Mouse (Mus musculus) mouse embryonic stem cell (cell line): ENCODE results near the gene Tmem252.

Experiments
- in situ Hi-C, 2 experiments: fragments of 300-500 bp; cut with MboI; formaldehyde crosslinking; loops; 1 replicate in 1 of 2; 3 replicates in 1 of 2; pipeline ENCODE4 v1.14.3; 2019 to 2020; ENCODE audit warnings: low sequenced_read_pairs in 2 of 2, low pct_unique_long_range_greater_than_20kb in 1 of 2, mixed read lengths in 1 of 2; ENCODE audit not compliant: unreplicated experiment in 1 of 2

Tmem252 gene

DNA sequence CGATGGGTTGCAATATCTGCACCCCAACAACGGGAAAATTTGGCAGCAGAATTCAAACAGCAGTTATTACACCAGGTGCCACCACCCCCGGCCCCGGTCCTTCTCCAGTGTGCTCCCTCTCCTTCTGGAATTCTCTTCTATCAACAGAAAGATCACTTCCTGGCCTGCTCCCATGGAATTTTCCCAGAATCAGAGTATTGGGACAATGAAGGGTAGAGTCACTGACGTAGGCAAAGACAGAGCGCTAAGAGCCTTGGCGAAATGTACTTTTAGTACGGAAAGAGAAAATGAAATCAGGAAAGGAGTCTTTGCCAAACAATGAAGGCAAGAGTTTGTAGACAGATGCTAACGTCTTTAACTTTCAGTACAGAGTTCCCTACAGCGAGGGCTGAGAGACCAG is 477 bp upstream of the Tmem252 start:
- in situ Hi-C loops: no loop called here

DNA sequence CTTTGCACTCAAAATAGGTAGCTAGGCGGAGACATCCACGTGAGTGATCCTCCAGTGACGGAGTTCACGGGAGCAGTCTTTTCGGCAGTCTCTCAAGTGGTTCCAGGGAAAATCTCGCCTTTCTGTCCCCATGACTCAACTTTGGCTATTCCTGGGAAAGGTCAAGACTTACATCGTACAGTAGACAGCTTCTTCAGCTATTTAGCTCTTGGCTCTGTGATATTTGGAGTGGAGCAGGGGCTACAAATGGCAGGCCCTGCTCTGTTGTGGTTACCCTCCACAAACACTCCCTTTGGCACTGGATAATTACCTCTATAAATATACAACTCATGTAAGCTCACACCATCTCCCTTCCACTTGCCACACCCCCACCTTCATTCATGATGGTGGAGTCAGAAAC is 2.6 kb downstream of the Tmem252 start:
- in situ Hi-C loops: no loop called here

DNA sequence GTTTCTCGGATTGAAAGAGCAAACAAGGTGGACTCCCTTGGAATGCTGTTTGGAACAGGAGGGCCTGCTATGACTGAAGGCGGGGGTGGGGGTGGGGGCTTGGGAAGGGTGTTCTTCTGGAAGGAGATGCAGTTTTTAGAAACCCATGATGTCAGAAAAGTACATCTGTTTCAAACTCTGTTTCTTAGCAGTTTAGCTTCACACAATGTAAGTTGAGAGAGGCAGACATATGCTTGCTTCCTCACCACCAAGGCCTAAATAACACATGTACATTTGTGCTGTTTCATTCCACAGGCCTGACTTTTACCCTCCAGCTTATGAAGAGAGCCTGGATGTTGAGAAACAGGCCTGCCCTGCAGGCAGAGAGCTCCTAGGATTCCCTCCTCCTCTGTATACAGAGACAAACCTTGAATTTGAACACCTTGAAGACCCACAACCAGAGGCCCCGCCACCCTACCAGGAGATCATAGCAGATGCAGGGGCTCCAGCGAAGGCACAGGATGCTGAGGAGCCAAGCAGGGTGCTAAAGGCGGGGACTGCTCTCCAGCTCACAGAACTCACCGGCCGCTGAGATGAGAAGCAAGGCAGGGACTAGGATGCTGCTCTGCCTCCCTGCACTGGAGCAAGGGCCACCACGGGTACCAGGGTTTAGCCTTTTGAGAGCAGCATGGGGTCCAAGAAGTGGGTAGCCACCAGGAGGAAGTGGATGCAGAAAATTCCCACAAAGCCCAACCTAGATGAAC is 3.6 kb downstream of the Tmem252 start:
- in situ Hi-C loops: no loop called here

DNA sequence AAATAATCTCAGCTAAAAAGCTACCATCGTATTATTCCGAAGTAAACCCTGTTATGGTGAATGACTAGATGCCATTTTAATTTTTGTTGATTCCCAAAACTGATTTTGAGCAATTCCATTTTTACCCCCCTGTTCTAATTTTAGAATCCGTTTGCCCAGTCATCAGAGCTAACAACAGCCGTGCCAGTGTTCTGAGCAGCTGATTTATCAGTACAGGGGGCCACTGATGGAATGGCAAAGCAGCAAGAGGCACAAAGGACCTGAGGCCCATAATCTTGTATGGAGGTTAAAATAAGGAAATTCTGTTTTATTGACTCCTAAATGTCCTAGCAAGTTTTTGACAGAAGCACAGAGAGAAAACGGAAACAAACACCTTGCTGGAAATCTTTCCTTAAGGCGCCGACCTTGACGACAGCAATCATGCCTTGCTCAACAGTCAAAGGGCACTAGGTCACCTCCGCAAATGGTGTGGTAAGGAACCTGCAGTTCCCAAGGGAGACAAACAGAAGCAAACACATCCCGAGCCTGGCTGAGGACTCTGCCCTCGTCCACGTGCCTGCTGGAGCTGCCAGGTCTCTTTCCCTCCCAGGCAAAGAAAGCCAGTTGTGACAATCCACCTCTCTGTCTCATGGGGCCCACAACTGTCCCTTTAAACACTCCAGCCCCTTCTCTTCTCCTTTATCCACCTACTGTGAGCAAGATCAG is 9.4 kb downstream of the Tmem252 start:
- in situ Hi-C loops: no loop called here

DNA sequence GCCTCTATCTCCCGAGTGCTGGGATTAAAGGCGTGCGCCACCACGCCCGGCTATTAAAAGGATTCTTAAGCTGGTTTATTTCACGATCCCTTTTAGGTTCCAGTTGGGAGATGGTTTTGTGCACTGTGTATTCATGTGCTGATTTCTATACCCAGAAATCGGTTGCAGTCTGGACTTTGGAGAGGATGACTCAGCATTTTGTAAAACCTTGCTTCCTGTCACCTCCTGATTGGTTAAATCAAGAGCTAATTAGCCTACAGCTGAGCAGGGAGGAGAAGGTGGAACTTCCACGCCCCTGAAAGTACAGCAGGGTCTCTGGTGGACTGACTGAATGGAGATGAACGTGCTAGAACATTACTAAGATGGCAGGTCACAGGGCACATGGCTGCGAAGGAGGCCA is 12.6 kb downstream of the Tmem252 start:
- in situ Hi-C loops: no loop called here

DNA sequence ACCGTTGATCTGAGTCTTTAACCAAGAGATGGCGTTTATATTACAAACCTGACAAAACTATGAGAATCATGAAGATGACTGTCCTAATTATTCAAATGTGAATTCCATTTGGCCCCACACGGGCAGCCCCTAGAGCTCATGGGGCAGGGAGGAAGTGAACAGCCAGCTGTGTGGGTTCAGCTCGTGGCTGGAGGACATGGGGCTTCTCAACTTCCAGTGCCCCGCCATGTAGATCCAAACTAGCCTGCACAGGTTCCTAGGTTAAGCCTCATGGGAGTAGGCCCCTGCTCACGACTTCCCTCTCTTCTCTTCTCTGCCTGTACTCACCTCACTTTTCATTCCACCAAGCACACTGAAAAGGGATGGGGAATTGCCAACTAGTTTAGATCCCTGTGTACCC is 14.5 kb downstream of the Tmem252 start:
- in situ Hi-C loops: no loop called here

DNA sequence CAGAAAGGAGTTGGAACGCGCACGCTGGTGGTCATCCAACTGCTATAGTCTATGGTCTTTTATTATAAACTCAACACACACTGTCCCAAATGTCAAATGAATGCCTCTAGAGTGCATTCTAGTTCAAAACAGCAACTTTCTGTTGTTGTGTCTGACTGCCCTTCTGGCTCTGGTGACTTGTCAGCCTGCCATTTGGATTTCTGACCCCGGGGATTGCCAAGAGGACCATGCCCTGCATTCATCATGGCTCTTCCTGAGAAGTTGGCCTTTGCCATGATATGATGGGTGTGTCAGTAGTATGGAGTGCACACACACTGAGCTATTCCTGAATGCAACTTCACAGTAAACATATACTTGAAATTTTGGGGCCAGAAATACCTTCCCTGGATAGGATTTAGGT is 15.7 kb downstream of the Tmem252 start:
- in situ Hi-C loops: no loop called here

DNA sequence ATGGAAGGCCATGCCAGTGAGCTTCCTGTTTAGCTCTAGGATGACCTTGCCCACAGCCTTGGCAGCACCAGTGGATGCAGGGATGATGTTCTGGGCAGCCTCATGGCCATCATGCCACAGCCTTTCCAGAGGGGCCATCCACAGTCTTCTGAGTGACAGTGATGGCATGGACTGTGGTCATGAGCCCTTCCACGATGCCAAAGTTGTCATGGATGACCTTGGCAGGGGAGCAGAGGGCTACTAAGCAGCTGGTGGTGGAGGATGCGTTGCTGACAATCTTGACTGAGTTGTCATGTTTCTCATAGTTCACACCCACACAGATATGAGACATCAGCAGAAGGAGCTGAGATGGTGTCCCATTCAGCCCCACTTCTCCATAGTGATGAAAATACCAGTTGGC is 18.9 kb downstream of the Tmem252 start:
- in situ Hi-C loops: no loop called here

DNA sequence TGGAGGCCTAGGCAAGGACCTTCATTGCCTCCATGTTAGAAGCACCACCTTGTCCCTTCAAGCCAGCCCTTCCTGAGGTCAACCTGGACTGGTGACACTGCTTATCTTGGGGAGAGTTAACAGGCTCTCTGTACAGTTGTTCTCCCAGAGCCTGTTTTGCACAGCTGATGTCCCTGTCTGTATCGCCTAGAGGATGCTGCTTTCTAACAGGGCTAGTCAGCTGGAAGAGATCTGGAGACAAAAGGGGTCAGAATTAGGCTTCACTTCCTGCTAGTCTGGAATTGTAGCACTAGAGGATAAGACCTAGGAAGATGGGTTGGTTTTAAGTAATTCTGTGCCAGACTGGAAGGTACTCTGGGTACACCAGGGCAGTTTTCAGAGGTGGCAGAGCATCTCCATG is 24.1 kb downstream of the Tmem252 start:
- in situ Hi-C loops: no loop called here

DNA sequence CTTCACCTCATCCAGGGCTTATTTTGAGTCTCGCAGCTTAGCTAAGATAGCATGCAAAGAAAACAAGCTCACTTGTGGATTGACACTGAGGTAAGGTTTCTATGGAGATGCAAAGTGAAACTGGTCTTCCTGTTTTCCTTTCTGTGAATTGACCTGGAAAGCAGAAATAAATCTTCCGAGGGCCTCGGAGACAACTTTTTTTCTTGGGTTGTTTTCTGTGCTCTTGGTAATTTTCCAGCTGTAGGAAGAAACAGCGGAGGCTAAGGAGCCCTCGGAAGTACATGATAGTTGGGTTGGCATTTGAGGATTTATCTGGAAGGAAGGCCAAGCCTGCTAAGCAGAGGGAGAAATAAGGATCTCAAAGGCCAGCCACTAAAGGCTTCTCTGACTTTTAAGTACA is 24.8 kb downstream of the Tmem252 start:
- in situ Hi-C loops: no loop called here

DNA sequence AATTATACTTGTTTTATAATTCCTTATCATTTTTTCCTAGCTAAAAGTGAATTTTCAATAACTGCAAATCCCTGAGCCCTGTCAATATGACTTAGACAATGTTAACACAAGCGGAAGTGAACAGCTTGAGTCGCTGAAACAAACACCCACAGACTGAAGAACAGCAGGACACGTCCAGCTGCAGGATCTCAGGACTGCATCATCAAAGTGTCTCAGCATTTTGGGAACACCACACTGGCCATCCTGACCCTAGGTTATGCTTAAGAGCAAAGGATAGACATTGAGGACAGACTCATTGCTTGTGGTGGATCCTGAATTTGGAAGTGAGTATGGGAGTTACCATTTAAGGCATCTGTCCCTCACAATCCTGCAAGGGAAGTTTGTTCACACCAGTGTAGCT is 25.4 kb downstream of the Tmem252 start:
- in situ Hi-C loops: no loop called here

DNA sequence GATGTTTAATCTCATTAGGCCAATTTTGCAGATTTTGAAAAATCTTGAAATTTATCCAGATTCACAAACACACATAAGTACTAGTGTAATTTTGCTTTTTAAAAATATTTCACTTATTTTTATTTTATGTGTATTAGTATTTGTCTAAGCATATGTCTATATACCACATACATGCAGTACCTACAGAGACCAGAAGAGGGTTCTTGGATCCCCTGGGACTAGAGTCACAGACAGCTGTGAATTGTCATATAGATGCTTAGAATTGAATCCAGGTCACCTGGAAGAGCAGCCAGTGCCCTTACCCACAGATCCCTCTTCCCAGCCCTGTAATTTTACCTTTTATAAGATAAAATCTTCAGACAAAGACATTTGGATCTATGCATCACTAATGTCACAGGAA is 26.1 kb downstream of the Tmem252 start:
- in situ Hi-C loops: loop anchor here in 1 of 2 experiments (10.0 kb wide), 1 partner anchor 175 kb away; the partner anchor contains the start of gene Gm10053

DNA sequence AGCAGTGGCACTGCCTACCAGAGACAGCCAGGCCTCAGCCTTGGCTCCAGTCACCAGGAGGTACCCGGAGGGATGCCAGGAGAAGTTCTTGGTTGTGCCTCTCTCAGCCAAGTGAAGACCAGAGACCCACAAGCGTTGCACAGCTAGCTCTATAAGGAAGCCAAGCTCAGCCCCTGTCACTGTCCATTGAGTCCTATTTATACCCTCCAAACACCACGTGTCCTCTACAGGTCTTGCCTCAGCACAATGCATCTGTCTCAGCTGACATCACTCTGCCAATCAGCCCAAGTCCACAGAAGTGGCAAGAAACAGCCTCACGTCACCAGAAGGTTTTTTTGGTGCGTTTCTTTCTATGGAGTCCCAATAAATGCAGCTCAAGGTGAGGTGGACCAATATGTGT is 26.9 kb downstream of the Tmem252 start:
- in situ Hi-C loops: loop anchor here in 1 of 2 experiments (10.0 kb wide), 1 partner anchor 174 kb away; the partner anchor contains the start of gene Gm10053

DNA sequence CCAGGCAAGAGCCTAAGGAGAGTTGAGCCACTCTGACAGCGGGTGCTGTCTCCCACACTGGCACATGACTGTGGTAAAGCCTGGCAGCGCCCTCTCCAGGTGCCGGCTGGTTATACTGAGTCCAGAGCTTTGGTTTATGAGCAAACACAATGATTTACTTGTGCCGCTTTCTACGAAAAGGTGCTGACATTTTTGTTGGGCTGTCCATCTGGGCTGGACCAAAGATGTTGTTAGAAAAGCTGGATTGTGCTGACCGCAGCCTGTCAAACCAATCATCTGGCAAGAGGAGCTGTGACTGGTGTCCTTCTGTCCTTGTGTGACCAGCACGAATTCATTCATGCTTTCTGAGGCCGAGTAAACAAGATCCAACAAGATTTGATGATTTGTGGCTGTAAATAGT is 27.9 kb downstream of the Tmem252 start:
- in situ Hi-C loops: loop anchor here in 1 of 2 experiments (10.0 kb wide), 1 partner anchor 173 kb away; the partner anchor contains the start of gene Gm10053

DNA sequence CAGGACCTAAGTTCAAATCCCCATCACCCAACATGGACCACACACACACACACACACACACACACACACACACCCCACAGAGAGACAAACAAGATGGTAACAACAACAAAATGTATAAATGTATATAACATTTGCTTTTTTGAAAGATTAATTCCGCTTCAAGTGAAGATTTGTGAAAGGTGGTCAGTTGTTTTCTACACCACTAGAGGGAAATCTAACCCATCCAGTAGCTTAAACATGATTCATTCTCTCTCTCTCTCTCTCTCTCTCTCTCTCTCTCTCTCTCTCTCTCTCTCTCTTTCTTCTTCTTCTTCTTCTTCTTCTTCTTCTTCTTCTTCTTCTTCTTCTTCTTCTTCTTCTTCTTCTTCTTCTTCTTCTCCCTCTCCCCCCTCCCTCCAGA is 29.4 kb downstream of the Tmem252 start:
- in situ Hi-C loops: loop anchor here in 1 of 2 experiments (10.0 kb wide), 1 partner anchor 172 kb away; the partner anchor contains the start of gene Gm10053

DNA sequence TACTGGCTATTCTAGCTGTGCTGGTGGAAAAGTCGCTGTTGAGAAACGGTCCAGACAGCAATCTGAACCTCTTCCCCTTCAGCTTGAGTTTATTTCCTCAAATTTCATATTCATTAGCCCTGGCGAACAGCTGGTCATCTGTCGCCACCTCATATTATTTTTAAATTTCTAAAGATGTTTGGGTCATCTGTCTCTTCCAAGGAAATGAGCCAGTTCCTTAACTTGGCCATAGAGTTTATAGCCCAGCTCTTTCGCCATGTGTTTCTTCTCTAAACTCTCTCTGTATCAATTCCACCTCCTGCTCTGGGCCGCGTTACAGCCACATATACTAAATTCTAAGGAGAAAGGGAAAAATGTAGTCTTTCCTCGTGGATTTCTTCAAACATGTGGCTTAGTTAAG is 29.9 kb downstream of the Tmem252 start:
- in situ Hi-C loops: loop anchor here in 1 of 2 experiments (10.0 kb wide), 1 partner anchor 171 kb away; the partner anchor contains the start of gene Gm10053

DNA sequence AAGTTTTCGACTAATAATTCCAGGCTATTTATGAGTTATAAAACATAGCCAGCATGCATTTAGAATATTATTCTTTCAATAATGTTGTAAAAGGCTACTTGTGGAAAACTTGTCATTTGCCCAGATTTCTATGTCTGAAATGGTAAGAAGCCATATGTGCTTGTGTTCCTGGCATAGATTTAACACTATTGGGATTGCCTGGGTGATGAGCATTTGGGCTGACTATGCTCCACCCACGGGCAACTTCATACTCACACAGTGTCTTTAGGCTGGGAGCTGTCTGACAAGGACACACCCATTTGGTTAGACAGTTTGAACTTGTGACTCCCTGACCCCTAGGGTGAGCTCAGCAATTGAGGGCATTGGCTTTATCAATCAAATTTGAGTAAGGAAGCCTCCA is 30.5 kb downstream of the Tmem252 start:
- in situ Hi-C loops: loop anchor here in 1 of 2 experiments (10.0 kb wide), 1 partner anchor 170 kb away; the partner anchor contains the start of gene Gm10053

DNA sequence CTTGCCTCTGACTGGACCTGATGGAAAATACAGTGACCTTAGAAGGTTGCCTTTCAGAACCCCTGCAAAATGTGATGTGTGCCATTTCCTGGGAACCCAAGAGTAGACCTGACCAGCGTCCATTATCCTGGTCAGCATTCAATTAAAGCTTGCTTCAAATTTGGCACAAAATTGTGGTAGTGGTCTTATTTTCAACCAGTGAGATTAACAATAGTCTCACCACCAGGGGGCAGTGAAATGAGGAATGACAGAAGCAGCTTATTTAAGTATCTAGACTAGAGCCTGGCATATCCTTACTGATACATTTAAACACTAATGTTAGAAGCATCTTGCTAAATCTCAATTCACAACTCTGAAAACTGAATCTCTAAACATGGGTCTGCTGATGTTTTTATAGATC is 31.6 kb downstream of the Tmem252 start:
- in situ Hi-C loops: loop anchor here (5.0 to 10.0 kb wide), 2 partner anchors 167 to 169 kb away; partner anchors contain the start of gene Gm10053 (in 1 of the 2)

DNA sequence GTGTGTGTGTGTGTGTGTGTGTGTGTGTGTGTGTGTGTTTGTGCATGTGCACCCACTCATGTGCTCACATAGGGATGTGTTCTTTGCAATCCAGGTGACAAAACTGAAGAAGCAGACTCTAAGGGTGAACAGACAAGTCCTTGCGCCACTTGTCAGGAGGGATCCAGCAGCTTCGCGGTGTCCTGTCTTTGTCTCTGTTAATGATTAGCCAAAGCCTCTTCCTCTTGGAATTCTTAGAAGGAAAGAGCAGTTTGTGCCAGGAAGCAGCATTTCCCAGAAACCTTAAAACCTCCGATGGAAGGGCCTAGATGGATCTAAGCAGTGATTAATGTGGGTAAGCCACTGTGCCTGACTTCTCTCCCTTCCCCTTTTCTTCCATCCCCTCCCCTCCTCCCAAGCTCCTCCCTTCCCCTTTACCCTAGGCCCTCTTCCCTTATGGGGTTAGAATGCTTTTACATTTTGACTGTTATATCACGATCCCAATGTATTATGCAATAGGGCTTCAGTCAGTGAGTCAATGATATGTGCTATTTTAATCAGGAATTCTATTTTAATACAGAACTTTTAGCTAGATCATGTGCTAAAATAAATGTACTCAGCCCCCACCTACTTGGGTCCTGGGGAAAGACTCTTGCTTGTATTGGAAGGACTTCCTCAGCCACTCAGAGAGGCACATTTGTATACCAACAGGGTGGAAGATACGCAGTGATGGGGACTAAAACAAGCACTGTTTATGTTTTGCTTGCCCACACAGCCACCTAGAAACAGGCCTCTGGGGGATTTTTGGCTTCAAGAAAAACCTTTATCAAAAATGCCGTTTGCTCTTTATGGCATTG is 33.5 kb downstream of the Tmem252 start:
- in situ Hi-C loops: loop anchor here (5.0 to 10.0 kb wide), 2 partner anchors 165 to 168 kb away; partner anchors contain the start of gene Gm10053 (in 1 of the 2)
